Mouse (Mus musculus) R1 (cell line): Measurements from ENCODE around the gene Tgm4.

Experiments
- DNase-seq: peaks from one replicate; pipeline ENCODE4 v3.0.0-alpha.2; 2018; ENCODE audit warnings: low read depth, low spot score

Tgm4 gene

GRCm38 (mm10) chr9:123034426-123034825, at the start of gene Tgm4:
TSS of gene Tgm4 (plus strand) at chr9:123034726.
- DNase-seq, result no peak

- no peak for DNase-seq
These were observed 35.9 kb upstream of the Tgm4 start for GRCm38 (mm10) chr9:122998406-122999192.

GRCm38 (mm10) chr9:122999193-122999586, 35.3 kb upstream of the Tgm4 start:
- DNase-seq, result no peak

- DNase-seq, result no peak
These were observed 29.8 kb upstream of the Tgm4 start for GRCm38 (mm10) chr9:123004718-123005117.

- DNase-seq, result peak; percentile 52
These were observed 28.5 kb upstream of the Tgm4 start for GRCm38 (mm10) chr9:123006071-123006470.

GRCm38 (mm10) chr9:123020995-123021631, 13.4 kb upstream of the Tgm4 start, which contains the start of gene Tmem42:
TSS of gene Tmem42 (plus strand) at chr9:123021326.
- peak; percentile 84 for DNase-seq

- peak; percentile 64 for DNase-seq
These were observed 12.7 kb upstream of the Tgm4 start for GRCm38 (mm10) chr9:123021636-123022379.

GRCm38 (mm10) chr9:123024201-123024600, 10.3 kb upstream of the Tgm4 start:
- no peak for DNase-seq

GRCm38 (mm10) chr9:123031496-123032246, 2.9 kb upstream of the Tgm4 start:
- DNase-seq, result no peak

GRCm38 (mm10) chr9:123047665-123048064, 13.1 kb downstream of the Tgm4 start:
- no peak for DNase-seq

- no peak for DNase-seq
These were observed 24.3 kb downstream of the Tgm4 start for GRCm38 (mm10) chr9:123058724-123059292.

GRCm38 (mm10) chr9:123060172-123060571, 25.6 kb downstream of the Tgm4 start:
- DNase-seq, result no peak

- no peak for DNase-seq
These were observed 44.6 kb downstream of the Tgm4 start for GRCm38 (mm10) chr9:123079149-123079548.

- no peak for DNase-seq
These were observed 45.8 kb downstream of the Tgm4 start for GRCm38 (mm10) chr9:123080355-123080754.

GRCm38 (mm10) chr9:123080796-123081195, 46.3 kb downstream of the Tgm4 start:
- no peak for DNase-seq

GRCm38 (mm10) chr9:123085373-123085772, 50.8 kb downstream of the Tgm4 start:
- DNase-seq, result no peak

- DNase-seq, result no peak
These were observed 53.0 kb downstream of the Tgm4 start for GRCm38 (mm10) chr9:123087558-123087957.

GRCm38 (mm10) chr9:123090844-123091243, 56.3 kb downstream of the Tgm4 start:
- no peak for DNase-seq

- DNase-seq, result no peak
These were observed 65.3 kb downstream of the Tgm4 start for GRCm38 (mm10) chr9:123099631-123100455.

- DNase-seq, result no peak
These were observed 68.9 kb downstream of the Tgm4 start for GRCm38 (mm10) chr9:123103425-123103824.
